Mouse (Mus musculus): ENCODE measurements around the gene Camkk2.

GRCm38 (mm10) chr5:122775646-122776286 is 3.4 kb downstream of the Camkk2 start:
- no peak for TF ChIP-seq POLR2A (IDR thresholded peaks at IDR 0.05; ENCODE audit: insufficient read depth, low read depth, low read length)
- TF ChIP-seq CTCF (IDR thresholded peaks at IDR 0.05; ENCODE audit: insufficient read depth, low read depth, low read length): no peak

All from olfactory bulb, adult 2 months (tissue).